Mouse (Mus musculus) neural tube, embryonic 15.5 days (tissue): ENCODE measurements around the gene Gm5346. TPM values are rescaled to one million over a fixed set of nuclear protein-coding genes. Genes with fewer than 3 reads are reported as not detected.
"Not testable (repeated sequence)": the region's sequence is repeated elsewhere in the genome, so short reads cannot be mapped to it uniquely, and the experiment has no call there.

ENCODE experiments used
- ATAC-seq: fragments of 200-750 bp; cut with Nextera tagmentation; 2 replicates; pipeline ENCODE4 v1.8.0; 2017; ENCODE audit warnings: mild to moderate bottlenecking, moderate TSS enrichment, moderate library complexity; ENCODE audit not compliant: low FRiP score
- H3K27ac ChIP-seq: fragments of 300-500 bp; sonication (generic); replicated peaks from 2 replicates; pipeline ENCODE4 v1.5.1; 2015; ENCODE audit warnings: mild to moderate bottlenecking, inconsistent platforms
- H3K27me3 ChIP-seq: fragments of 300-500 bp; sonication (generic); replicated peaks from 2 replicates; pipeline ENCODE4 v1.6.1; 2015; ENCODE audit warnings: inconsistent platforms
- H3K36me3 ChIP-seq: fragments of 300-500 bp; sonication (generic); 2 replicates; pipeline ENCODE4 v1.6.1; 2015; ENCODE audit warnings: inconsistent platforms
- H3K4me1 ChIP-seq: fragments of 300-500 bp; sonication (generic); 2 replicates; pipeline ENCODE4 v1.6.1; 2015; ENCODE audit warnings: inconsistent platforms
- H3K4me2 ChIP-seq: fragments of 300-500 bp; sonication (generic); 2 replicates; pipeline ENCODE4 v1.6.1; 2015; ENCODE audit warnings: inconsistent platforms, mild to moderate bottlenecking, moderate library complexity
- H3K4me3 ChIP-seq: fragments of 300-500 bp; sonication (generic); replicated peaks from 2 replicates; pipeline ENCODE4 v1.5.1; 2015; ENCODE audit warnings: mild to moderate bottlenecking, inconsistent platforms
- H3K9ac ChIP-seq: fragments of 300-500 bp; sonication (generic); replicated peaks from 2 replicates; pipeline ENCODE4 v1.6.1; 2015; ENCODE audit warnings: mild to moderate bottlenecking, inconsistent platforms
- H3K9me3 ChIP-seq: fragments of 300-500 bp; sonication (generic); replicated peaks from 2 replicates; pipeline ENCODE4 v1.6.1; 2016; ENCODE audit warnings: inconsistent platforms
- WGBS: fragments of 180-500 bp; shearing (Covaris S2); methylation state at CpG from one replicate; pipeline ENCODE4 v1.1.7; 2015; ENCODE audit warnings: mixed read lengths; 5-methylcytosine and 5-hydroxymethylcytosine counted together
- polyA plus RNA-seq: library from polyadenylated mRNA; unstranded; fragments of >200 nt; fragmentation: Nextera tagmentation; extraction: Ambion mirVana; gene quantifications from 2 replicates; pipeline ENCODE4 v1.2.1, GENCODE M21; 2015

The Gm5346 gene
- polyA plus RNA-seq, result not detected in 2 replicates

GRCm38 (mm10) chr8:43627176-43627575, at the start of gene Gm5346:
Gene Gm5346, minus strand, starts transcription at chr8:43627276.
- H3K27ac ChIP-seq, result no peak within 1 kb of the TSS
- H3K36me3 ChIP-seq, result no peaks in the 10 kb centered on the region
- H3K9me3 ChIP-seq, result no peaks in the 10 kb centered on the region
- no peak for ATAC-seq
- H3K27me3 ChIP-seq, result no peaks in the 10 kb centered on the region
- 87% methylated on average over 3 of the region's 3 CpGs for WGBS
- H3K4me3 ChIP-seq, result no peak within 1 kb of the TSS
- H3K9ac ChIP-seq, result no peak within 1 kb of the TSS
- H3K4me2 ChIP-seq, result no peak within 1 kb of the TSS
- no peaks in the 10 kb centered on the region for H3K4me1 ChIP-seq

GRCm38 (mm10) chr8:43616046-43616445, 11.0 kb downstream of the Gm5346 start:
- WGBS, result 91% methylated on average over 1 of the region's 1 CpGs
- Histone ChIP-seq H3K9me3 (no peaks in the 10 kb centered on the region), H3K9ac (no peak overlapping the region), H3K27me3 (no peaks in the 10 kb centered on the region), H3K36me3 (no peaks in the 10 kb centered on the region), H3K27ac (no peak overlapping the region), H3K4me2 (no peak overlapping the region), H3K4me1 (no peaks in the 10 kb centered on the region), H3K4me3 (no peak overlapping the region)
- ATAC-seq, result no peak

- not testable (repeated sequence) for H3K36me3 ChIP-seq, H3K4me1 ChIP-seq, H3K9me3 ChIP-seq, H3K4me3 ChIP-seq, ATAC-seq, H3K9ac ChIP-seq, H3K27ac ChIP-seq, H3K4me2 ChIP-seq, H3K27me3 ChIP-seq
- WGBS, result 87% methylated on average over 13 of the region's 13 CpGs
These were observed 23.4 kb downstream of the Gm5346 start for GRCm38 (mm10) chr8:43603657-43604056.

GRCm38 (mm10) chr8:43603166-43603565, 23.9 kb downstream of the Gm5346 start:
- H3K36me3 ChIP-seq, H3K4me1 ChIP-seq, ATAC-seq, H3K4me3 ChIP-seq, H3K9me3 ChIP-seq, H3K27ac ChIP-seq, H3K4me2 ChIP-seq, H3K9ac ChIP-seq, H3K27me3 ChIP-seq: not testable (repeated sequence)
- 96% methylated on average over 15 of the region's 15 CpGs for WGBS

GRCm38 (mm10) chr8:43576607-43577006, 50.5 kb downstream of the Gm5346 start, which contains the start of gene Adam26a:
Gene Adam26a, minus strand, starts transcription at chr8:43576707.
- not testable (repeated sequence) for H3K9me3 ChIP-seq, H3K27me3 ChIP-seq, H3K4me1 ChIP-seq, H3K27ac ChIP-seq, ATAC-seq, H3K36me3 ChIP-seq, H3K9ac ChIP-seq, H3K4me2 ChIP-seq, H3K4me3 ChIP-seq
- 94% methylated on average over 2 of the region's 2 CpGs for WGBS

Other genes starting within 250 kb of the Gm5346 start
- gene Adam26b, start 99.2 kb downstream of the Gm5346 start, polyA plus RNA-seq, result not detected in 2 replicates
- not detected in 2 replicates for gene Adam26a, start 50.6 kb downstream of the Gm5346 start, polyA plus RNA-seq
- gene Adam34, start 82.8 kb upstream of the Gm5346 start, polyA plus RNA-seq, result not detected in 2 replicates